Mouse (Mus musculus): ENCODE measurements around the gene Fdxacb1. TPM values are rescaled to one million over a fixed set of nuclear protein-coding genes. Genes with fewer than 3 reads are reported as not detected.
A peak's percentile ranks its signal among the peaks of the same experiment; 100 is the strongest.

The Fdxacb1 gene
- polyA plus RNA-seq, 1 experiment from 2014 or later, result 9.1 TPM

DNA sequence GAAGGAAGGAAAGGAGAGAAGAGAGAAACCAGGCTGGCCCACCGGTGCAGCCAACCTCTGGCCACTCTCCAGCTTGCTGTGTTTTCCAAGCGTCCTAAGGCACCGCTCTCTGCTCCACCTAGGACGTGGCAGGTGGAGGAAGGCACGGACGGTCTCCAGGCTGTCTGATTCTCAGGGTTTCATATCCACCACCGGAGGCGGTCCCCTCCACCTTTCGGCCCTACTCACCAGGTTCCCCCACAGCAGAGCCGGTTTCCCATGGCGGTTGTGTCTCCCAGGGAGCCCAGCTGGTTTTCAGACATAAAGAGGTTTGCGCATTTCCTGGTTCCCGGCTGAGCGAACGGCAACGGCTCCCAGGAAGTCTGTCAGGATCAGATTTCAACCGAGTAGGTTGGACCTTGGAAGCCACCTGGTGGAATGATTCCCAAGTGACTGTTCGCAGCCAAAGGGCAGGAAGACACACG, 21.8 kb upstream of the Fdxacb1 start, which contains the start of gene 2310030G06Rik:
2310030G06Rik (minus strand) TSS at position 323 of the 464 bp plus-strand sequence.
- no peak for DNase-seq (ENCODE audit: low spot score)

GRCm38 (mm10) chr9:50750706-50751105, 17.3 kb upstream of the Fdxacb1 start:
- DNase-seq (ENCODE audit: low spot score), result no peak

GRCm38 (mm10) chr9:50751323-50751722, 16.7 kb upstream of the Fdxacb1 start, which contains the start of gene Cryab:
Cryab (plus strand) TSS chr9:50751325.
- no peak for DNase-seq (ENCODE audit: low spot score)

DNA sequence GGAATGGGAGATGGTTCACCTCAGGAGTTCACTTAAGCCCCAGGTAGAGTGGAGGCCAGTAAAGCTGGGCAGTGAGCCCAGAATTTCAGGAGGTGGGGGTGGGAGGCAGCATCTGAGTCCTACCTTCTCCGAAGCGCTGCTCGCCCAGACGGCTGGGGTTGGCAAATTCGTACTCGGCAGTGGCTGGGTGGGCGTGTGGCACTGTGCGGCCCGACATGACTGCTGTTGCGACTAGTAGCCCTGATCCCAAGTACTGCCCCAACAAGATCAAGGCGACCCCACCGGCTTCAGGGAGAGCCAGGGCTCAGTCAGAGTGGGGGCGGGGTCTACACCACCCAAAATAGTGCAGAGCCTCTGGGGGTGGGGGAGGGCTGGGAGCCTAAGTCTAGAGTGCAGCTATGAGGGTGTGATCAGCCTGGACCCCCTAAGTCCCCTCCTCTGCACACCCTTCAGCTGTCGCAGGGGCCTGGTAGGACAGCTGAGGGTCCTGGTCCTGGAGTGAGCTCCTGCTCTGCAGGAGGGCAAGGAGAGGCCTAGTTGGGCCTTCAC, 15.9 kb upstream of the Fdxacb1 start, which contains the start of gene Hspb2:
Hspb2 (minus strand) TSS at position 301 of the 549 bp plus-strand sequence.
- DNase-seq (ENCODE audit: low spot score), result no peak

DNA sequence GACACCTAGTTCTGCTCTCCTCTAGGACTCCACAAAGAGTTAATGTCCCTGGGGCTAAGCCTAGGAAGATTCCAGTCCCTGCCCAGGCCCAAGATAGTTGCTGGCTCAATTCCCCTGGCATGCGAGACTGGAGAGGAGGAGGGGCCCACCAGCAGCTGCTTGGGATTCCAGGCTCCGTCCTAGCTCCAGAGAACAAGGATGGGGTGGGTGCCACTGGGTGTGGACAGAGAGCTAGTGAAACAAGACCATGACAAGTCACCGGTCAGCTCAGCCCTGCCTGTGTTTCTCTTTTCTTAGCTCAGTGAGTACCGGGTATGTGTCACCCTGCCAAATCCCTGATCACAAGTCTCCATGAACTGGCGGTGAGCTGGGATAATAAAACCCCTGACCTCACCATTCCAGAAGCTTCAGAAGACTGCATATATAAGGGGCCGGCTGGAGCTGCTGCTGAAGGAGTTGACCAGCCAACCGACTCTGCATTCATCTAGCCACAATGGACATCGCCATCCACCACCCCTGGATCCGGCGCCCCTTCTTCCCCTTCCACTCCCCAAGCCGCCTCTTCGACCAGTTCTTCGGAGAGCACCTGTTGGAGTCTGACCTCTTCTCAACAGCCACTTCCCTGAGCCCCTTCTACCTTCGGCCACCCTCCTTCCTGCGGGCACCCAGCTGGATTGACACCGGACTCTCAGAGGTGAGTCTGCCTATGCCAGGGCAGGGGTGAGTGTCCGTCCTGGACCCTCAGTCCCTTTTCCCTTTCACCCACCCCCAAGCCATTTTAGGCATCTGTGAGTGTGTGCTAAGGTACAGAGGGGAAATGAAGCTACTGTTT, 15.0 kb upstream of the Fdxacb1 start:
- no peak for DNase-seq (ENCODE audit: low spot score)

GRCm38 (mm10) chr9:50753947-50754346, 14.1 kb upstream of the Fdxacb1 start:
- no peak for DNase-seq (ENCODE audit: low spot score)

- DNase-seq (ENCODE audit: low spot score), result no peak
These were observed 11.3 kb upstream of the Fdxacb1 start for GRCm38 (mm10) chr9:50756711-50757110.

GRCm38 (mm10) chr9:50761520-50762243, 6.4 kb upstream of the Fdxacb1 start:
- DNase-seq (ENCODE audit: low spot score), result no peak

GRCm38 (mm10) chr9:50763331-50763730, 4.7 kb upstream of the Fdxacb1 start:
- peak; percentile 17 for DNase-seq (ENCODE audit: low spot score)

- DNase-seq (ENCODE audit: low spot score), result no peak
These were observed 417 bp upstream of the Fdxacb1 start for GRCm38 (mm10) chr9:50767531-50768106.

DNA sequence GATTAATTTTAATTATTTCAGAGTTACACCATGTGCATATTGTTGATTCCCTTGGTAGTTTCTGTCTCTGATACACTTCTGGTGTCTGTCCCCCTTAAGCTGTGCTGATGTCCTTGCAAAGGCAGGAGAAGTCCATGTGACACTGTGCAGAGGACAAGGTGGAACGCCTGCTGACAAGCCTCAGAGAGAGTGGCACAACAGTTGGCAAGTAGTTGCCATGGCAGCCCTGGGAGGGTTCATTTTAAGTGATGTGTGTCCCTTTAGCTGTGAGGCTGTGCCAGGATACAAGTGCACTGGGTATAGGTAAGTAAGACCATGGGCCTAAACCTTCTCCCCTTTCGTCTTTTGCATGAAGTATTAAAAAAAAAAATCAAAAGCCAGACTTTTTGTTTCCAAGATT, 2.0 kb downstream of the Fdxacb1 start:
- DNase-seq (ENCODE audit: low spot score), result no peak

DNA sequence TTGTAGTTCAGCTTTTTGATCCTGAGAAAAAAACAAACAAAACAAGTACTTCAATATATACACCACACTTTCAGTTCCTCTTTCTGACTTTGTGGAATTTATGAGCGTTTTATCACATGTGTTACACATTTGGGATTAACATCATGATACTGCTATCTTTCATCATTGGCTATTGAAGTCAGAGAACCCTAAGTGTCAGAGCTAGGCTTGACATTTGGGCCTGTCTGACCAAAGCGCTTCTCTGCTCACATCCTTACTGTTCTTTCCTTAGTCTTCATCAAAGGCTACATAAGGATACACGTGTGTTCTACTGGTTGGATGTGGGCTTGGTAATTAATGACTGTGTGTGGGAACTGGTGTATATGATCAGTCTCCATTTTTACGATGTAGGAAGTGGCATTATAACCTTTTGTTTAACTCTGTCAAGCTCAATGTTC, 6.0 kb downstream of the Fdxacb1 start:
- no peak for DNase-seq (ENCODE audit: low spot score)

- peak; percentile 79 for DNase-seq (ENCODE audit: low spot score)
These were observed 7.1 kb downstream of the Fdxacb1 start, which contains the start of the genes Alg9 and 1110032A03Rik for GRCm38 (mm10) chr9:50774991-50775612. Alg9 (plus strand) TSS chr9:50775019. 1110032A03Rik (minus strand) TSS chr9:50775520.

DNA sequence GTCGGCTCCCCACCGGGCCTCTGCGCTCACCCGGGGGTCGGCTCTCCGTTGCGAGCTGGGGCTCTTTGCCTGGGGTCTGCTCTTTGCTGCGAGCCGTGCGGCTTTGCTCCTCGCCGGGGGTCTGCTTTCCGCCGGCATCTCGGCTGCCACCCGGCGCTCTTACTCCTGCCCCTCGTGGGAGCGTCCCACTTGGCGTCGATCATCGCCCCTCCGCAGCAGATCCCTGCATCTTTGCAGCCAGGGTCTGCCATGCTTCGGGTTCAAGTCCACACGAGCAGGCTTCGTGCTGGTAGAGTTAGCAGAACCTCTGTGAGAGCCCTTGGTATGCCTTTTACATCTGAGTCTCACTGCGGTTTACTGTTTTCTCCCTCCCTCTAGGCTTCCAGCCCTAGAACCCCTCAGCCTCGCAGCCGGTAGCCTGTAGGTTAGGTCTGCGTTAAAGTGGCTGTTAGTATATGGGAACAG, 7.7 kb downstream of the Fdxacb1 start:
- peak; percentile 28 for DNase-seq (ENCODE audit: low spot score)

DNA sequence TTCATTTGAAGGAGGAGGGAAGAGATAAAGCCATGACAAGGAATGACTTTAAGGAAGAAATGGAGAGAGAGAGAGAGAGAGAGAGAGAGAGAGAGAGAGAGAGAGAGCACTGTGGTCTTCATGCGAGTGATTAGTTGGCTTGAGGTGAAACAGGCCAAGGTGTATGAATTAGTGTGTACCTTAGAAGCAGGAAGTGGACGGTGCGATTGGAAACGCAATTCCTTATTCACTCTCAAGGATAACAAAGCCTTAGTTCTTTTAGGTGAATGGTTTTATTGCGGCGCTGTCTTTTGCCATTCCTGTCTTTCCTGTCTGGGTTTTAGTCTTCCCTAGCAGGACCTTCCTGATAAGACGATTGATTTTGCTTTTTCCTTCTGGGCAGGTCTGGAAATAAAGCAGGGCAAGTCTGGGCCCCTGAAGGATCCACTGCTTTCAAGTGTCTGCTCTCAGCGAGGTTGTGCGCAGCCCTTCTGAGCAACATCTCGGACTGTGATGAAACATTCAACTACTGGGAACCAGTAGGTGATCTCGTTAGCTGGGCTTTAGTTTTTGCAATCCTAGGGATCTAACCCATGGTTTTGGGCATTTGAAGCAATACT, 8.2 kb downstream of the Fdxacb1 start:
- DNase-seq (ENCODE audit: low spot score), result no peak

DNA sequence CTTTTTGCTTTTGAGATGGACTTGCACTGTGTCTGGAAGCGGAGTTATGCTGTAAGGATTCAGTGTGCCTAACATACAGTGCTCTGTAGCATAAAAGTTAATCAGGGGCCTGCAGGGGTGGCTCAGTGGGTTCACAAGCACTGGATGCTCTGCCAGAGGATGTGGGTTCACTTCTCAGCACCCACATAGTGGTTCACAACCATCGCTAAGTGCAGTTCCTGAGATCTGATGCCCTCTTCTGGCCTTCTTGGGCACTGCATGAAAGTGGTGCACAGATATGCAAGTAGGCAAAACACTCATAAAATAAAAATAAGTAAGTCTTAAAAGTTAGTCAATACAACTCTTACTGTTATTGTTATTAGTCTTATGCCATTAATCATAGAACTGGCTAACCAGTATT, 14.1 kb downstream of the Fdxacb1 start:
- peak; percentile 62 for DNase-seq (ENCODE audit: low spot score)

DNA sequence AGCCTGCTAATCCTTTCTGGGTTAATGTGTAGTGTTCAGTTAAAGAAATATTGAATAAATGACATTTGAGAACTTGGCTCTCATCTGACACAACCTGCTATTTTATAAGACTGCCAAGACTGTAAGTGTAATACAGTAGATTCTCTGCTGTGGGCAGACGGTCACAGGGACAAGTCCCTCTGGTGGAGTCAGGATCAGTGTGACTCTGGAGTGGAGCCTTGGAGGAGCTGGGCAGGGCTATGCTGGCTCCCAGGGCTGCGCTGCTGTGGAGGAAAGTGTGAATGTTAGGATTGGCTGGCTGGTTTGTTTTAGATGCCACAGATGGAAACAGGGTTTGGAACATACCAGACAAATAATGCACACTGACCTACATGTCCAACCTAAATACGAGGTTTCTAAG, 27.2 kb downstream of the Fdxacb1 start:
- no peak for DNase-seq (ENCODE audit: low spot score)

- DNase-seq (ENCODE audit: low spot score), result no peak
These were observed 28.7 kb downstream of the Fdxacb1 start for GRCm38 (mm10) chr9:50796776-50797175.

GRCm38 (mm10) chr9:50797641-50798040, 29.6 kb downstream of the Fdxacb1 start:
- no peak for DNase-seq (ENCODE audit: low spot score)

GRCm38 (mm10) chr9:50798368-50798767, 30.3 kb downstream of the Fdxacb1 start:
- no peak for DNase-seq (ENCODE audit: low spot score)
